Mouse (Mus musculus): ENCODE measurements around the gene Rpl21. TPM values are rescaled to one million over a fixed set of nuclear protein-coding genes. Genes with fewer than 3 reads are reported as not detected.

Rpl21 gene
- polyA plus RNA-seq, 1 experiment from 2014 or later: 522 TPM

GRCm38 (mm10) chr5:146841996-146842395 is 9.3 kb downstream of the Rpl21 start:
- TF ChIP-seq CTCF (IDR thresholded peaks at IDR 0.05; ENCODE audit: low read depth): no peak
- no peak for TF ChIP-seq EP300 (optimal IDR thresholded peaks at IDR 0.05)
- H3K4me2 ChIP-seq (replicated peaks; ENCODE audit: low read depth): no peak overlapping the region
- H3K27me3 ChIP-seq (ENCODE audit: control insufficient read depth, insufficient read depth, low read length): no peaks in the 10 kb centered on the region
- DNase-seq (ENCODE audit: low spot score) (no peak), ATAC-seq (ENCODE audit: low FRiP score, low TSS enrichment) (no peak)
- H3K4me3 ChIP-seq (ENCODE audit: low read depth, low read length): no peak overlapping the region
- no peaks in the 10 kb centered on the region for H3K9me3 ChIP-seq (ENCODE audit: control insufficient read depth, low read length)
- peaks cover under 1% of the 10 kb centered on the region; the same call in 1 of the 2 replicates for H3K36me3 ChIP-seq (ENCODE audit: control insufficient read depth, insufficient read depth, low read length)
- WGBS: 70% methylated on average over 4 of the region's 4 CpGs
- 0 out of 2 replicates have a peak, but pooled peaks cover 4% of the 10 kb centered on the region for H3K4me1 ChIP-seq (replicated peaks; ENCODE audit: control insufficient read depth, insufficient read depth)
- H3K27ac ChIP-seq (replicated peaks): no peak overlapping the region
- no peak overlapping the region for H3K9ac ChIP-seq (ENCODE audit: low read length)

GRCm38 (mm10) chr5:146844301-146844941 is 11.7 kb downstream of the Rpl21 start:
- WGBS: 21% methylated on average over 6 of the region's 6 CpGs
- TF ChIP-seq EP300 (optimal IDR thresholded peaks at IDR 0.05): no peak
- peak; percentile 49 for TF ChIP-seq CTCF (IDR thresholded peaks at IDR 0.05; ENCODE audit: low read depth)
- Histone ChIP-seq H3K4me1 (replicated peaks; ENCODE audit: control insufficient read depth, insufficient read depth) (0 out of 2 replicates have a peak, but pooled peaks cover 4% of the 10 kb centered on the region), H3K36me3 (ENCODE audit: control insufficient read depth, insufficient read depth, low read length) (no peaks in the 10 kb centered on the region), H3K9me3 (ENCODE audit: control insufficient read depth, low read length) (no peaks in the 10 kb centered on the region), H3K4me2 (replicated peaks; ENCODE audit: low read depth) (peak overlapping the region; percentile 96), H3K4me3 (ENCODE audit: low read depth, low read length) (peak overlapping the region; percentile 57), H3K9ac (ENCODE audit: low read length) (peak overlapping the region; percentile 74), H3K27me3 (ENCODE audit: control insufficient read depth, insufficient read depth, low read length) (no peaks in the 10 kb centered on the region), H3K27ac (replicated peaks) (peak overlapping the region; percentile 30; the same call in 1 of the 2 replicates)
- DNase-seq (ENCODE audit: low spot score): no peak
- ATAC-seq (ENCODE audit: low FRiP score, low TSS enrichment): peak; percentile 20; the same call in 1 of the 2 replicates

GRCm38 (mm10) chr5:146844945-146845365 is 12.3 kb downstream of the Rpl21 start, which contains the start of gene Rasl11a:
TSS of gene Rasl11a (plus strand) at chr5:146845071.
- 0 out of 2 replicates have a peak, but pooled peaks cover 4% of the 10 kb centered on the region for H3K4me1 ChIP-seq (replicated peaks; ENCODE audit: control insufficient read depth, insufficient read depth)
- H3K27me3 ChIP-seq (ENCODE audit: control insufficient read depth, insufficient read depth, low read length): no peaks in the 10 kb centered on the region
- H3K27ac ChIP-seq (replicated peaks): peak within 1 kb of the TSS; percentile 82
- H3K36me3 ChIP-seq (ENCODE audit: control insufficient read depth, insufficient read depth, low read length): no peaks in the 10 kb centered on the region
- TF ChIP-seq CTCF (IDR thresholded peaks at IDR 0.05; ENCODE audit: low read depth) (peak; percentile 48), EP300 (optimal IDR thresholded peaks at IDR 0.05) (no peak)
- peak within 1 kb of the TSS; percentile 57 for H3K4me3 ChIP-seq (ENCODE audit: low read depth, low read length)
- under 1% methylated on average over 38 of the region's 40 CpGs for WGBS
- DNase-seq (ENCODE audit: low spot score): peak; percentile 87
- H3K9ac ChIP-seq (ENCODE audit: low read length): peak within 1 kb of the TSS; percentile 74
- peak; percentile 84 for ATAC-seq (ENCODE audit: low FRiP score, low TSS enrichment)
- peak within 1 kb of the TSS; percentile 96 for H3K4me2 ChIP-seq (replicated peaks; ENCODE audit: low read depth)
- H3K9me3 ChIP-seq (ENCODE audit: control insufficient read depth, low read length): no peaks in the 10 kb centered on the region

- no peak for TF ChIP-seq EP300 (optimal IDR thresholded peaks at IDR 0.05)
- TF ChIP-seq CTCF (IDR thresholded peaks at IDR 0.05; ENCODE audit: low read depth): no peak
- DNase-seq (ENCODE audit: low spot score): no peak
- WGBS: 25% methylated on average over 2 of the region's 2 CpGs
- Histone ChIP-seq H3K27ac (replicated peaks) (peak overlapping the region; percentile 53), H3K4me3 (ENCODE audit: low read depth, low read length) (0 out of 2 replicates have a peak overlapping the region, but pooled peaks have one; percentile 57), H3K9me3 (ENCODE audit: control insufficient read depth, low read length) (no peaks in the 10 kb centered on the region), H3K36me3 (ENCODE audit: control insufficient read depth, insufficient read depth, low read length) (no peaks in the 10 kb centered on the region), H3K27me3 (ENCODE audit: control insufficient read depth, insufficient read depth, low read length) (no peaks in the 10 kb centered on the region), H3K9ac (ENCODE audit: low read length) (no peak overlapping the region), H3K4me2 (replicated peaks; ENCODE audit: low read depth) (peak overlapping the region; percentile 96), H3K4me1 (replicated peaks; ENCODE audit: control insufficient read depth, insufficient read depth) (0 out of 2 replicates have a peak, but pooled peaks cover 4% of the 10 kb centered on the region)
- ATAC-seq (ENCODE audit: low FRiP score, low TSS enrichment): no peak
These were observed 13.8 kb downstream of the Rpl21 start for GRCm38 (mm10) chr5:146846489-146846888.

- Histone ChIP-seq H3K9me3 (ENCODE audit: control insufficient read depth, low read length) (no peaks in the 10 kb centered on the region), H3K9ac (ENCODE audit: low read length) (no peak overlapping the region), H3K4me2 (replicated peaks; ENCODE audit: low read depth) (no peak overlapping the region), H3K27me3 (ENCODE audit: control insufficient read depth, insufficient read depth, low read length) (no peaks in the 10 kb centered on the region), H3K27ac (replicated peaks) (no peak overlapping the region), H3K36me3 (ENCODE audit: control insufficient read depth, insufficient read depth, low read length) (no peaks in the 10 kb centered on the region), H3K4me1 (replicated peaks; ENCODE audit: control insufficient read depth, insufficient read depth) (0 out of 2 replicates have a peak, but pooled peaks cover 4% of the 10 kb centered on the region), H3K4me3 (ENCODE audit: low read depth, low read length) (no peak overlapping the region)
- DNase-seq (ENCODE audit: low spot score) (no peak), ATAC-seq (ENCODE audit: low FRiP score, low TSS enrichment) (no peak)
- 93% methylated on average over 4 of the region's 4 CpGs for WGBS
- TF ChIP-seq CTCF (IDR thresholded peaks at IDR 0.05; ENCODE audit: low read depth): no peak
- no peak for TF ChIP-seq EP300 (optimal IDR thresholded peaks at IDR 0.05)
These were observed 16.4 kb downstream of the Rpl21 start for GRCm38 (mm10) chr5:146848936-146849582.
